Mouse (Mus musculus): ENCODE data around the gene Qpctl. TPM values are rescaled to one million over a fixed set of nuclear protein-coding genes. Genes with fewer than 3 reads are reported as not detected.
A peak's percentile ranks its signal among the peaks of the same experiment; 100 is the strongest.

Gene Qpctl
- 10.1 and 11.5 TPM in 2 replicates for polyA plus RNA-seq (2015; fragmentation: Nextera tagmentation; extraction: Ambion mirVana)

DNA sequence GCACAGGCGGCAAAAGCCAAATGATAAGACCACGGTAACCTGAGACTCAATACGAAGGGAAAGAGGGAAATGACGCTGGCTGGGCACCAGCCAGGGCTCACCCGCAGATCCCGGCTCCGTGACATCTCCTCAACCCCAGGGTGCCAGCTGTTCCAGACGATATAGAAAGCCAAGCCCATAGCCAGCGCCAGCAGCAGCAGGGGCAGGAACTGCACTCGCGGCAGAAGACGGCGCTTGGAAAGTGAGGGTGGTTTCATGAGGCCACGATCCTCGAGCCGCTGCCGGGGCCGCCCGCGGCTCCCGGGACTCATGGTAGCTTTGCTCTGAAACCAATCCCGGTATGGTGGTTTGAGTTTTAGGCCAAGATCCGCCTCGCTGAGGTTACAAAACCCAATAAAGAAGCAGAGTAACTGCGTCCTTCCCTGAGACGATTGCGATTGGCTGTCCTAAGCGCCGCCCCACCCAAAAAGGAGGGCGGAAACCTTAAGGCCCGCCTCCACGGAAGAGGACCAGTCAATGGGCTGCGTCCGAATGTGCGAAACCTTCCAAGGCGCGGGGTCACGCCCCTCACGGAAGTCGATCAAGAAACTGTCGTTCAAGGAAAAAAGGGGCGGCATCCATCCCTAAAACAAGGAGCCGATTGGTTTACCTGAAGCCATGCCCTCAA, at the start of gene Qpctl:
TSS of gene Qpctl (minus strand) at position 417 of the 667 bp plus-strand sequence.
- peak; percentile 100 for DNase-seq (ENCODE audit: low spot score)

GRCm38 (mm10) chr7:19197985-19198384, 48.9 kb upstream of the Qpctl start:
- DNase-seq (ENCODE audit: low spot score), result peak; percentile 52

DNA sequence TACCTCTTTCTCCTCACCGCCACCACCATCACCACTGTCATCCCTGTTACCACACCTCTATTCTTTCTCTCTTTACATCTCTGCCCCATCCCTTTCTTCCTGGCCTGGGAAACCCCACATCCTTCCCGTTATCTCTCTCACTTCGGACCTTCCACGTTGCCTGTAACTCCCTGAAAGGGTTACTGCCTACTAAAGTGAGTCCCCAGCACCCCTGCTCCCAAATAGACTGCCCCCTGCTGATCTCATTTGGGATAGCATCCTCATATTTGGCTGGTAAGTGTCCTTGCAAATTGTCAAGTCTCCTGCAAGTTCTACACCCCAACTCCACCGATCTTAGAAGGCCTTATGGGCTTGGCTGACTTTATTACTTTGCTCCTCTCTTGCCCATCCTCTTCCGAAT, 47.6 kb upstream of the Qpctl start:
- DNase-seq (ENCODE audit: low spot score), result peak; percentile 53

DNA sequence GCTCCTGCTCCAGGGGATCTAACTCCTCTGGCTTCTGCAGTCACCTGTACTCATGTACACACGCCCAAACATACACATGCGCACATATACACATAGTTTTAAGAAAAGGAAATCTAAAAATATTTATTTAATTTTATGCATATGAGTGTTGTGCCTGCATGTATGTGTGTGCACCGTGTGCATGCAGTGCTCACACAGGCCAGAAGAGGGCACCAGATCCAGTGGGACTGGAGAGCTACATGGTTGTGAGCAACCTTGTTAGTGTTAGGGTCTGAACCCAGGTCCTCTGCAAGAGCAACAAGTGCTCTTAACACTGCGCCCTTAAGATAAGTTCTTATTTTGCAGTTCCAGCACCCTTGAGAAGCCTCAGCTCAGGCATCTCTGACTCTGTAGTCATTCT, 45.6 kb upstream of the Qpctl start:
- no peak for DNase-seq (ENCODE audit: low spot score)

- DNase-seq (ENCODE audit: low spot score), result no peak
Observed at GRCm38 (mm10) chr7:19184758-19185157, 35.7 kb upstream of the Qpctl start.

GRCm38 (mm10) chr7:19184250-19184649, 35.2 kb upstream of the Qpctl start:
- no peak for DNase-seq (ENCODE audit: low spot score)

DNA sequence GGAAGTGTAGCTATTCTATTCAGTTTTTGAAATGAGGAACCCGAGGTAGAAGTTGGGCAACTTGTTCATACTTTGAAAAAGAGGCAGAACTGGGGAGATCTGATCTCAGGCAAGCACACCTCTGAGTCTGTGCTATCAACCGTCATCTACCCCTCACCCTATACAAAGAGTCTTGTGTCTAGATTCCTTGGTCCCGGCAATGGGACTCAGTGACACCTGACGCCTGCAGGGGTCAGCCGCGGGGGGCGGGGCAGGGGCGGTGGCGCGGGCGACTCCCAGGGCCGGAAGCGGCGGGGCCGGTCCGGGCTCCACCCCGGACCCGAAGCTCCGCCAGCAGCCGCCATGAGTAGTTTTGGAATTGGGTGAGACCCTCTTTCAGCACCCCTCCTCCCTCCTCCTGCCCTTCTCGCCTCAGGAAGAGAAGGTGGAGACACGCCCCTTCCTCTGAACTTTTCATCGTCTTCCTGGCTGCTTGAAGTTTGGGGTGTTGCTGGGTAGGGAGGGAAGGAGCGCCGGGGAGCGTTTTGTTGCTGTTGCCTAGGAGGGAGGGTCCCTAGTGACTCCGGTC, 31.9 kb upstream of the Qpctl start:
- DNase-seq (ENCODE audit: low spot score), result peak; percentile 53

DNA sequence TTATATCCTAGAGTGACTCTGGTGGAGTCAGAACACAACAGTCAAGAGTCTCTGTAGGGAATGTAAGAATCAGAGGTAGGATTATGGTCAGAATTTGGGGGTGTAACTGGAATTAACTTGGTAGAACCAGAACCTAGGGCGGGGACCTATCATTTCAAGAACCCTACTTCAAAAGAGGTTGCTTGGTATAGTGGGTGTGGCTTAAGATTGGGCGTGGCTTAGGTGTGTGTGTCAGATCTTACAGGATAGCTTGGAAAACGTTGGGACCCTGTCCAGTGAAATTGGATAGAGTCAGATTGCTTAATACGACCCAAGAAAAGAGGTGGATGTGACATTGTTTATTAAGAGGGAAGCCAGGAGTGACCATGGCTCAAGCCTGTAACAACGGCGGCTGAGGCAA, 30.8 kb upstream of the Qpctl start:
- peak; percentile 20 for DNase-seq (ENCODE audit: low spot score)

DNA sequence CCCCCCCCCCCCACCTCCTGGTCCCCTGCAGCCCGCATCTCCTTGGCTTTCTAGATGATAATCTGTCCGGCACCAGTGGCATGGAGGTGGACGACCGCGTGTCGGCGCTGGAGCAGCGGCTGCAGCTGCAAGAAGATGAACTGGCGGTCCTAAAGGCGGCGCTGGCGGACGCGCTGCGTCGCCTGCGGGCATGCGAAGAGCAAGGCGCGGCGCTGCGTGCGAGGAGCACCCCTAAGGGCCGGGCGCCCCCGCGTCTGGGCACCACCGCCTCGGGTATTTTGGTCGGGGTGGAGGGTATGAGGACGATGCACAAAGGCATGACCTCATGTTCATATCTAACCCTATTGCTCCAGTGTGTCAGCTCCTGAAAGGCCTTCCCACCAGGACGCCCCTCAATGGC, 30.1 kb upstream of the Qpctl start:
- peak; percentile 58 for DNase-seq (ENCODE audit: low spot score)

- DNase-seq (ENCODE audit: low spot score), result peak; percentile 66
Observed at GRCm38 (mm10) chr7:19178443-19179092, 29.5 kb upstream of the Qpctl start.

DNA sequence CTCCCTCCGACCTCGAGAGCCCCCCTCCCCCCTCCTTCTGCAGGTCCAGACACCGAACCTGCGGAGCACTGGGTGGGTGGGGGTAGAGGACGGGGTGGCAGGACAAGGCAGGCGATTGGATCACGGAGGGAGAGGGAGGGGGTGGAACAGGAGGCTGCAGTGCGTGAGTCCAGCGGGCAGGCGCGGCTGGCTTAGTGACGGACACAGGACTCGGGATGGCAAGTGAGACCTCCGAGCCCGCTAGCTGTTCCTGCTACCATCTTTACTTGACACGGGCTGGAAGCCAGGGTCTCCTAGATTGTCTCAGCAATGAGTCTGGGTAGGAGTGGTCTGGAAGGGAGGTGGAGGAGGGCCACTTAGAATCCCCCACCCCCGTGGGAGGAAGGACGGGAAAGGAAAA, 28.9 kb upstream of the Qpctl start:
- no peak for DNase-seq (ENCODE audit: low spot score)

DNA sequence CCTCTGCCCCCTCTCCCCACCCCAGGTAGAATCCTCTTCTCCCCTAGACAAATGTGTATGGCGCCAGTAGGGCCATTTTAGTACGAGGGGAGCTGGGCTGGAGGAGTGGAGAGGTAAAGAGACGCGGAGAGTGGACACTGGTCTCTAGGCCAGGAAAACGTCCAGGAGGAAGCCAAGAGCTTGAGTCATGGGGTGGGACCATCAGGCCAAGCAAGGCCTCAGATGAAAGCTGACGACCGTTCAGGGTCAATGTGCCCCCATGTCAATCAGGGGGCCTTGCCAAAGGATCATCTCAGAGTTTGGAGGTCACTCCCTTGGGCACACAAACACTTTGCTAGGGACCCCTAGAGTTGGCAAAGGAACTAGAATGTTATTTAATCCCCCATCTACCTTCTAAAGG, 28.1 kb upstream of the Qpctl start:
- DNase-seq (ENCODE audit: low spot score), result no peak

GRCm38 (mm10) chr7:19176516-19176947, 27.4 kb upstream of the Qpctl start:
- no peak for DNase-seq (ENCODE audit: low spot score)

DNA sequence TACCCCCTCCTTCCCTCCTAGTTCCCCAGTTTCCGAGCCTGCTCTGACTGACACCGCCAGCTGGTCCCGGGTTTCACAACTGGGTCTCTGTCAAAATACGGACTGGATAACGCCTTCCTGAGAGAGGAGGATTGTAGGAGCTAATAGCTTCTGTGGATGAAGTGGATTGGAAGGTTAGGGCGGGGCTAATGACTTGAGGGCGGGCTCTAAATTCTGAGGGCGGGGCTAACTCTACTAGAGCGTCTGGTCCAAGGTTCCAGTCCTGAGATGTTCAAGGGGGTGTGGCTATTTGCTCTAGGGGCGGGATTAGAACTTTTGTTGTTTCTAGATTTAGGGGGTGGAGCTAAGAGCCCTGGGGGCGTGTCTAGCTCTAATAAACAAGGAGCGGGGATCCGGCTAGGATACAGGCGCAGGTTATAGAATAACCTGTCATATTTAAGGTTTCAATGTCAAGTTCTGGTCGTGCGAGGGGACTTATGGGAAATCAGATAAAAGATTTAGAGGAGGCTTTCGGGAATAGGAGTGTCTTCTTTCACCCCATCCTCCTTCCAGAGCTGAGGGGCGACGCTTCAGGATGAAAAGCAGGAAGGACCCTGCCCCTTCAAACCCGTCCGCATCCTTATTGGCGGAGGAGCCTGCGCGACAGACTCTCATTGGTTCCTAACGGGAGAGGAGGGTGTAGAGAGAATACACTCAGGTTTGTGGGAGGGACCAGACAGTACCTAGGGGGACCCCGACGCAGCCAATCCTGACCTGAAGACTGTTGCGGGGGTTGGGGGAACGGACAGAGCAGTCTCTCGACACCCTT, 26.8 kb upstream of the Qpctl start, which contains the start of gene Eml2:
TSS of gene Eml2 (plus strand) at position 714 of the 808 bp plus-strand sequence.
- no peak for DNase-seq (ENCODE audit: low spot score)

GRCm38 (mm10) chr7:19172874-19173273, 23.8 kb upstream of the Qpctl start:
- DNase-seq (ENCODE audit: low spot score), result peak; percentile 86

DNA sequence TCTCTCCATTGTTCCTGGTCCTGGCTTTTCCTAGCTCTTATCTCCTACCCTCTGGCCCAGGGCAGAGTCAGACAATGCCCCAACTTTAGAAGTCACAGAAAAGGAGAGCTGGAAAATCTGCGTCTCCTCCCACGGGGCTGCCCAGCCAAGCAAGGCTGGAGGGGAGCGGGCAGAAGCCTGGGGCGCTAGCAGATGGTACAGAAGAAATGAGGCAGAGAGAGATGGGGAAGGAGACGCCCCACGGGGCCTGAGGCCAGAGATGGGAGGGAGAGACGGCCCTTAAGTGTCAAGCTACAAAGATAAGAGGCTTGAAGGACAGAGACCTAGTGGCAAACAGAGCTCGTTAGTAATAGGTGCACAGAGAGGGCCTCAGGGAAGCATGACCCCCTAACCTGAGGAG, 22.7 kb upstream of the Qpctl start:
- no peak for DNase-seq (ENCODE audit: low spot score)

DNA sequence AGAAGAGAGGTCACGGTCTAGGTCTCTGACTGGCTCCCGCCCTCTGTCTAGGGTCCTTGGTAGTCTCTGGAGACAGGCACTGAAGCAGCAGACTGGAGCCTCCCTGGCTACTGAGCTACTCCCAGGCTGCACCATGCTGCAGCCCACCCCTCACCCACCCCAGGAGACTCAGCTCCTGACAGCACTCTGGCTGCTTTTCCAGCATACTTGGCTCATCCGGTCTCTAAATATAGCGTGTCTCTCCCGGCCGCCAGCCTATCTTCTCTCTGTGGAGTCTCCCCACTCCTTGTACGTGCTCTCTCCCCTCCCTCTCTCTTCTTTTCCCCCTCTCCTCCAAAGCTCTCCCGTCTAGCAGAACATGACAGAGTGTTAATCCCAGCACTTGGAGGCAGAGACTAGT, 21.1 kb upstream of the Qpctl start:
- DNase-seq (ENCODE audit: low spot score), result no peak

DNA sequence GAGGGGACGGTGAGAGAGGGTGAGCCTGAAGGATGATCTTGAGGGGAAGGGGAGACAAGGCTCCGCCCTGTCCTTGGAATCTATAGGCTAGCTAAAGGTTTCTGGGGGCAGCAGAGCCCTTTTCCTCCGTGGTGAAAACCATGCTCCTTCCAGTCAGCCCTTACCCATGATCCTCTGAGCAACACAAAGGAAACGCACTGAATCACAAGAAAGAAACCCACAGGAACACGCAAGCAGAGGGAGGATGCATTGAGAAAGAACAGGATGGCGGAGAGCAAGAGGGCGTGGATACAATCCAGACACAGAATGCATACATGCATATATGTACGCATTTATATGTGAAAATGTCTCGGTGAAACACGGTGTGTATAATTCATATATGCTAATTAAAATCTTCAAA, 20.4 kb upstream of the Qpctl start:
- DNase-seq (ENCODE audit: low spot score), result no peak

DNA sequence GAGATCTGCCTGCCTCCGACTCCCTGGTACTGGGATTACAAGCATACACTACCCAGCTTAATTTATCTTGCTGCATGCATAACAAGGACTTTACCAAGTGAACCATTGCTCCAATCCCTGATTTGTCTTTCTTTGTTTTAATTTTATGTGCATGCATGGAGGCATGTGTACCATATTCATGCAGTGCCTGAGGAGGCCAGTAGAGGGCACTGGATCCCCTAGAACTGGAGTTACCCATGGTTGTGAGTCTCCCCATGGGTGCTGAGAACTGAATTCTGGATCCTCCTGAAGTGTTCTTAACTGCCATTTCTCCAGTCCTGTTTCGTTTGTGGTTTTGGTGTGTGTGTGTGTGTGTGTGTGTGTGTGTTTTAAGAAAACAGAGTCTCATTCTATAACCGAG, 17.9 kb upstream of the Qpctl start:
- DNase-seq (ENCODE audit: low spot score), result no peak

GRCm38 (mm10) chr7:19165656-19166423, 16.7 kb upstream of the Qpctl start, which contains the start of gene Gipr:
Gene Gipr (minus strand): TSS chr7:19166127.
- no peak for DNase-seq (ENCODE audit: low spot score)

DNA sequence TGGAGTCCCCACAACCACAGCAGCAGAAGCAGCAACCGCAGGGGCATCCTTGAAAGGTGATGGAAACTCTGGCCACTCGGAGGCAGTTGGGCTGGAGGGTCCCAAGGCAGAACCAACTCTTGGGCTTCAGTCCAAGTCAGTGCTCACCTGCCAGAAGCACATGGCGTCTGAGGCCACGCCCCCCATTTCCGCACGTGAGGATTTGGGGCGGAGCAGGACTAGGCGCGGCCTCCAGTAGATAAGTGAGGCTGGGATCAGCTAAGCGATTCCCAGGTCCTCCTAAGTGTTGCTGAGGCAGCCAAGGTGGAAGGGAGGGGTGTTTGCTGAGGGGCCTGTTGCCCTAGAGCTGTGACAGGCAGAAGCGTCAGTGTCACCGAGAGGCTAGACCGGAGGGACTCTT, 15.9 kb upstream of the Qpctl start:
- peak; percentile 38 for DNase-seq (ENCODE audit: low spot score)
